Mouse (Mus musculus) hindbrain, embryonic 16.5 days (tissue): ENCODE measurements around the gene Gm20441. TPM values are rescaled to one million over a fixed set of nuclear protein-coding genes. Genes with fewer than 3 reads are reported as not detected.

Experiments
- ATAC-seq: fragments of 200-750 bp; cut with Nextera tagmentation; 2 replicates; pipeline ENCODE4 v1.8.0; 2017; ENCODE audit warnings: moderate TSS enrichment, moderate library complexity
- H3K27ac ChIP-seq: fragments of 300-500 bp; sonication (generic); 2 replicates; pipeline ENCODE4 v1.5.1; 2014; ENCODE audit warnings: low read depth, mild to moderate bottlenecking, control low read depth, low read length, moderate library complexity
- H3K27me3 ChIP-seq: fragments of 300-500 bp; sonication (generic); replicated peaks from 2 replicates; pipeline ENCODE4 v1.6.1; 2014; ENCODE audit warnings: low read length; ENCODE audit not compliant: control insufficient read depth, insufficient read depth
- H3K36me3 ChIP-seq: fragments of 300-500 bp; sonication (generic); 2 replicates; pipeline ENCODE4 v1.6.1; 2014; ENCODE audit warnings: mild to moderate bottlenecking, low read length, moderate library complexity, mixed read lengths; ENCODE audit not compliant: control insufficient read depth, insufficient read depth
- H3K4me1 ChIP-seq: fragments of 300-500 bp; sonication (generic); 2 replicates; pipeline ENCODE4 v1.6.1; 2014; ENCODE audit warnings: low read depth, low read length; ENCODE audit not compliant: control insufficient read depth, insufficient read depth
- H3K4me2 ChIP-seq: fragments of 300-500 bp; sonication (generic); 2 replicates; pipeline ENCODE4 v1.6.1; 2014; ENCODE audit warnings: mild to moderate bottlenecking, low read length, control low read depth, moderate library complexity
- H3K4me3 ChIP-seq: fragments of 300-500 bp; sonication (generic); 2 replicates; pipeline ENCODE4 v1.5.1; 2014; ENCODE audit warnings: mild to moderate bottlenecking, low read length, control low read depth, moderate library complexity
- H3K9ac ChIP-seq: fragments of 300-500 bp; sonication (generic); 2 replicates; pipeline ENCODE4 v1.6.1; 2014; ENCODE audit warnings: low read depth, mild to moderate bottlenecking, control low read depth, low read length, moderate library complexity
- H3K9me3 ChIP-seq: fragments of 300-500 bp; sonication (generic); 2 replicates; pipeline ENCODE4 v1.6.1; 2014; ENCODE audit warnings: mild to moderate bottlenecking, low read length, moderate library complexity; ENCODE audit not compliant: control insufficient read depth
- WGBS: fragments of 180-500 bp; shearing (Covaris S2); extraction: QIAGEN DNeasy Blood & Tissue Kit; methylation state at CpG from one replicate; pipeline ENCODE4 v1.1.7; 2014; 5-methylcytosine and 5-hydroxymethylcytosine counted together
- polyA plus RNA-seq: library from polyadenylated mRNA; unstranded; fragments of >200 nt; fragmentation: Nextera tagmentation; extraction: Ambion mirVana; gene quantifications from 2 replicates; pipeline ENCODE4 v1.2.1, GENCODE M21; 2015

The Gm20441 gene
- polyA plus RNA-seq, 1 experiment from 2014 or later = 0.50 TPM

DNA sequence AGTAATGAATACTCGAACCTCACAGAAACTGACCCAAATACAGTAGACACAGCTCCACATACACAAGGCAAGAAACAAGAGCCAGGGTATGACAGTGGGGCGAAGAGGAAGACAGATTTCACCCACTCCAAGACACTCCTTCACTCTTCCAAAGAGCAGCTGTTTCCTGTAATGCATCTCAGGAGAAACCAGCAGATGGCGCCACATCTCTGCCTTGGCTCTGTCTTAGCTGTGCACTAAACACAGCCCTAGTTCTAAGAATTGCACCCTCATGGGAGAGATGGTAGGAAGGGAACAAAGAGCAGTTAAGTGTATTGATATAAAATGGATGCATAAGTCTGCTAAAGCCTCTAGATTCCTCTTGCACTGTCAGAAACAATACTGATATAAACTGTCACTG lies 36.7 kb downstream of the Gm20441 start:
- Histone ChIP-seq H3K27ac (no peak overlapping the region), H3K36me3 (peaks cover 48% of the 10 kb centered on the region), H3K9me3 (no peaks in the 10 kb centered on the region), H3K4me2 (no peak overlapping the region), H3K4me1 (no peaks in the 10 kb centered on the region; the same call in 1 of the 2 replicates), H3K27me3 (no peaks in the 10 kb centered on the region), H3K9ac (no peak overlapping the region), H3K4me3 (no peak overlapping the region)
- ATAC-seq = peak; percentile 93
- 49% methylated on average over 3 of the region's 3 CpGs for WGBS

DNA sequence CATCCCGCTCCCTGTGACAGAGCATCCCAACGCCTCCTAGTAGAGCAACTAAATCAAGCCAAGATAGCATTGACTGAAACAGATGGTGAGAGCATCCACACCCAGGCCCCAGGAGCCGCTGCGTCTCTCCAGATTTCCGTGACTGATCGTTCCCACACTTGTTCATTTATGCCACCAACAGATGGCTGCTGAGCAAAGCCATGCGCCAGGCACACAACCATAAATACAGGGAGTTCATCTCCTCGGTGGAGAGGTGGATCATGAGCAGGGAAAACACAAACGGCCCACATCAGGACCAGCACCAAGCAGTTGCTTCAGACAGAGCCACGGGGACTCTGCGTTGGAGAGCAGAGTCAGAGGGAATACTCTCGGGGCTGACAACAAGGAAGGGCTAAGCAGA lies 37.4 kb downstream of the Gm20441 start:
- Histone ChIP-seq H3K27me3 (no peaks in the 10 kb centered on the region), H3K27ac (no peak overlapping the region), H3K4me1 (no peaks in the 10 kb centered on the region; the same call in 1 of the 2 replicates), H3K4me2 (no peak overlapping the region), H3K9ac (no peak overlapping the region), H3K9me3 (no peaks in the 10 kb centered on the region), H3K4me3 (no peak overlapping the region), H3K36me3 (peaks cover 53% of the 10 kb centered on the region)
- ATAC-seq = peak; percentile 32; the same call in 1 of the 2 replicates
- 78% methylated on average over 12 of the region's 12 CpGs for WGBS

DNA sequence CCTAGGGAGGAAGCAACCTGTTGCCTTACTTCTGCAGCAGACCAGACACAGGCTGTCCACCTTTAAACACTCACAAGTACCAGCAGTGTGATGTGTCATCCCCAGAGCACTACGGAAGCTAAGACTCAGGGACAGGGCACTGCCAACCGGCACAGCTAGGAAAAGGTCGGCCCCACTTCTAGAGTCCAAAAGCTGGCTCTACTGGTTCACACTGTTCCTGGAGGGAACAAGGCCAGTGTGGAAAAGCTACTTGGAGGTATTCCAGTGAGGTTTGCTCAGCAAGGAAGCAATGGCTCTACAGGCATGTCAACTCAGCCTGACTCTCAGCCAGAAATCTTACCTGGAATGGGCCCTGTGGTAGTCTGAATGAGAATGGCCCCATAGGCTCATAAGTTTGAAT lies 39.9 kb downstream of the Gm20441 start:
- Histone ChIP-seq H3K27ac (no peak overlapping the region), H3K9me3 (no peaks in the 10 kb centered on the region), H3K27me3 (no peaks in the 10 kb centered on the region), H3K4me1 (no peaks in the 10 kb centered on the region; the same call in 1 of the 2 replicates), H3K4me2 (no peak overlapping the region), H3K9ac (no peak overlapping the region), H3K36me3 (peaks cover 41% of the 10 kb centered on the region), H3K4me3 (no peak overlapping the region)
- WGBS = 97% methylated on average over 3 of the region's 3 CpGs
- no peak for ATAC-seq

DNA sequence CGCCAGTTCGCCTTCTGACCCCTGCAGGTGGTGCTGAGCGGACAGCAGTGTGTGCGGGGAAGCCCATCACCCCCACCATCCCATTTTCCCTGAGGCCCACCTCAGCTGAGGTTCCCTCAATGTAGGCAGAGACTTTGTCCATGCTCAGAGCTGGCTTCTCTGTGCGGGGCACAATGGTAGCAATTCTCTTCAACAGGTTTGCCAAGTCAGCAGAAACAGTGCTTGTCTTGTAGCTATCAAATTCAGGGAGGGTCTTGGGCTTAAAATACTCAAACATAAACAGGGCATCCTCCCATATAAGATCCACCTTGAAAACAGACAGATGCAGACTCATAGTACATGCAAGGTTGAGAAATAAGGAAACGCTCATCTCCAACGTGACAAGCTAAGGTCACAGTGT lies 55.3 kb downstream of the Gm20441 start:
- H3K9ac ChIP-seq = no peak overlapping the region
- H3K36me3 ChIP-seq = peaks cover 35% of the 10 kb centered on the region
- WGBS = 91% methylated on average over 7 of the region's 7 CpGs
- H3K4me3 ChIP-seq = no peak overlapping the region
- H3K4me2 ChIP-seq = no peak overlapping the region
- no peak for ATAC-seq
- H3K9me3 ChIP-seq = no peaks in the 10 kb centered on the region
- H3K27me3 ChIP-seq = no peaks in the 10 kb centered on the region
- no peaks in the 10 kb centered on the region for H3K4me1 ChIP-seq
- no peak overlapping the region for H3K27ac ChIP-seq

Other genes starting within 250 kb of the Gm20441 start
- 38.9 and 44.7 TPM in 2 replicates for gene Lrrc75b, start 220.6 kb downstream of the Gm20441 start, polyA plus RNA-seq
- gene Ggt1, start 219.3 kb downstream of the Gm20441 start, polyA plus RNA-seq = 0.69 and 2.1 TPM in 2 replicates
- 2.9 and 3.5 TPM in 2 replicates for gene Ggt5, start 191.6 kb downstream of the Gm20441 start, polyA plus RNA-seq
- 10.5 and 11.9 TPM in 2 replicates for gene Susd2, start 136.9 kb downstream of the Gm20441 start, polyA plus RNA-seq
- 30.9 and 35.5 TPM in 2 replicates for gene Cabin1, start 16.6 kb downstream of the Gm20441 start, polyA plus RNA-seq
- 73.5 and 89.1 TPM in 2 replicates for gene Ddt, start 7.5 kb downstream of the Gm20441 start, polyA plus RNA-seq
- 1.4 and 1.5 TPM in 2 replicates for gene Gstt3, start 460 bp upstream of the Gm20441 start, polyA plus RNA-seq
- gene Gstt1, start 17.6 kb upstream of the Gm20441 start, polyA plus RNA-seq = 18.8 and 21.9 TPM in 2 replicates
- not detected in 2 replicates for gene Gstt4, start 41.6 kb upstream of the Gm20441 start, polyA plus RNA-seq
- gene Gstt2, start 56.5 kb upstream of the Gm20441 start, polyA plus RNA-seq = 7.9 and 8.5 TPM in 2 replicates
- gene Mif, start 79.3 kb upstream of the Gm20441 start, polyA plus RNA-seq = 1,592 and 1,680 TPM in 2 replicates
- gene Derl3, start 112.5 kb upstream of the Gm20441 start, polyA plus RNA-seq = 0.64 and 1.9 TPM in 2 replicates
- gene Smarcb1, start 140.7 kb upstream of the Gm20441 start, polyA plus RNA-seq = 252 TPM in 2 replicates
- 167 and 218 TPM in 2 replicates for gene Chchd10, start 152.2 kb upstream of the Gm20441 start, polyA plus RNA-seq
- 13.6 and 16.6 TPM in 2 replicates for gene Mmp11, start 155.5 kb upstream of the Gm20441 start, polyA plus RNA-seq
- gene Gm867, start 159.7 kb upstream of the Gm20441 start, polyA plus RNA-seq = 0.74 and 1.5 TPM in 2 replicates
- 0.35 and 0.64 TPM in 2 replicates for gene Vpreb3, start 162.1 kb upstream of the Gm20441 start, polyA plus RNA-seq
- gene Gm5134, start 173.6 kb upstream of the Gm20441 start, polyA plus RNA-seq = 0.05 TPM in 1 of 2 replicates, not detected in the other